Mouse (Mus musculus): ENCODE measurements around the gene Olfr498.

GRCm38 (mm10) chr7:108420121-108420520 lies 45.0 kb upstream of the Olfr498 start, which contains the start of gene Olfr497:
- no peak for TF ChIP-seq EP300 (IDR thresholded peaks at IDR 0.05; ENCODE audit: low read length)
- TF ChIP-seq MAFK (IDR thresholded peaks at IDR 0.05; ENCODE audit: insufficient replicate concordance, low read length) = no peak
- TF ChIP-seq MAZ (IDR thresholded peaks at IDR 0.05; ENCODE audit: low read depth, low read length) = no peak
- TF ChIP-seq POLR2AphosphoS2 (IDR thresholded peaks at IDR 0.05; ENCODE audit: low read depth, low read length) = no peak
- no peak for TF ChIP-seq POLR2A (IDR thresholded peaks at IDR 0.05; ENCODE audit: low read depth, low read length)
- no peak for TF ChIP-seq CTCF (conservative IDR thresholded peaks at IDR 0.05 in 1 of 2, IDR thresholded peaks at IDR 0.05 in 1 of 2; ENCODE audit: low read depth in 2 of 2, low read length in 2 of 2)
- TF ChIP-seq ZKSCAN1 (IDR thresholded peaks at IDR 0.05; ENCODE audit: borderline replicate concordance, low read depth, low read length) = no peak
- no peak for TF ChIP-seq USF1 (IDR thresholded peaks at IDR 0.05; ENCODE audit: low read depth, low read length)

Measured in CH12.LX (cell line).